Mouse (Mus musculus): ENCODE data around the gene Ptk7. TPM values are rescaled to one million over a fixed set of nuclear protein-coding genes. Genes with fewer than 3 reads are reported as not detected.

The Ptk7 gene
- polyA plus RNA-seq (2011; ENCODE audit: insufficient read depth, insufficient read length, low replicate concordance, missing spikeins), result 0.68 and 3.9 TPM in 2 replicates

GRCm38 (mm10) chr17:46628791-46629684, at the start of gene Ptk7:
Gene Ptk7 (minus strand): TSS chr17:46629504.
- Histone ChIP-seq H3K4me3 (replicated peaks; ENCODE audit: control insufficient read depth, low read depth, low read length) (peak within 1 kb of the TSS; percentile 2), H3K27ac (ENCODE audit: control insufficient read depth, insufficient read depth, low read depth, low read length, poor library complexity) (no peak within 1 kb of the TSS), H3K4me1 (ENCODE audit: control insufficient read depth, insufficient read depth, low read length) (no peaks in the 10 kb centered on the region; the same call in 1 of the 2 replicates)
- TF ChIP-seq POLR2A (IDR thresholded peaks at IDR 0.05; ENCODE audit: borderline replicate concordance, control insufficient read depth, low read depth, low read length) (no peak), CTCF (IDR thresholded peaks at IDR 0.05; ENCODE audit: control insufficient read depth, insufficient read depth, low read length) (no peak)
- under 1% methylated on average over 84 of the region's 90 CpGs for WGBS

- WGBS, result 80% methylated on average over 9 of the region's 9 CpGs
- H3K4me3 ChIP-seq (replicated peaks; ENCODE audit: control insufficient read depth, low read depth, low read length), result no peak overlapping the region
- H3K27ac ChIP-seq (ENCODE audit: control insufficient read depth, insufficient read depth, low read depth, low read length, poor library complexity), result no peak overlapping the region
- TF ChIP-seq POLR2A (IDR thresholded peaks at IDR 0.05; ENCODE audit: borderline replicate concordance, control insufficient read depth, low read depth, low read length) (no peak), CTCF (IDR thresholded peaks at IDR 0.05; ENCODE audit: control insufficient read depth, insufficient read depth, low read length) (no peak)
- H3K4me1 ChIP-seq (ENCODE audit: control insufficient read depth, insufficient read depth, low read length), result peaks cover 6% of the 10 kb centered on the region
These were observed 49.6 kb upstream of the Ptk7 start for GRCm38 (mm10) chr17:46678911-46679310.

GRCm38 (mm10) chr17:46678416-46678815, 49.1 kb upstream of the Ptk7 start, which contains the start of gene Mea1:
Gene Mea1 (plus strand): TSS chr17:46678793.
- peaks cover 6% of the 10 kb centered on the region for H3K4me1 ChIP-seq (ENCODE audit: control insufficient read depth, insufficient read depth, low read length)
- TF ChIP-seq POLR2A (IDR thresholded peaks at IDR 0.05; ENCODE audit: borderline replicate concordance, control insufficient read depth, low read depth, low read length) (no peak), CTCF (IDR thresholded peaks at IDR 0.05; ENCODE audit: control insufficient read depth, insufficient read depth, low read length) (no peak)
- 84% methylated on average over 9 of the region's 9 CpGs for WGBS
- H3K4me3 ChIP-seq (replicated peaks; ENCODE audit: control insufficient read depth, low read depth, low read length), result no peak within 1 kb of the TSS
- no peak within 1 kb of the TSS for H3K27ac ChIP-seq (ENCODE audit: control insufficient read depth, insufficient read depth, low read depth, low read length, poor library complexity)

GRCm38 (mm10) chr17:46674530-46675283, 45.4 kb upstream of the Ptk7 start:
- Histone ChIP-seq H3K27ac (ENCODE audit: control insufficient read depth, insufficient read depth, low read depth, low read length, poor library complexity) (peak overlapping the region; percentile 63), H3K4me1 (ENCODE audit: control insufficient read depth, insufficient read depth, low read length) (peaks cover 1% of the 10 kb centered on the region; the same call in 1 of the 2 replicates), H3K4me3 (replicated peaks; ENCODE audit: control insufficient read depth, low read depth, low read length) (peak overlapping the region; percentile 79)
- TF ChIP-seq POLR2A (IDR thresholded peaks at IDR 0.05; ENCODE audit: borderline replicate concordance, control insufficient read depth, low read depth, low read length), result no peak
- no peak for TF ChIP-seq CTCF (IDR thresholded peaks at IDR 0.05; ENCODE audit: control insufficient read depth, insufficient read depth, low read length)
- 36% methylated on average over 15 of the region's 15 CpGs for WGBS

- Histone ChIP-seq H3K4me1 (ENCODE audit: control insufficient read depth, insufficient read depth, low read length) (peaks cover 1% of the 10 kb centered on the region; the same call in 1 of the 2 replicates), H3K27ac (ENCODE audit: control insufficient read depth, insufficient read depth, low read depth, low read length, poor library complexity) (peak within 1 kb of the TSS; percentile 63), H3K4me3 (replicated peaks; ENCODE audit: control insufficient read depth, low read depth, low read length) (peak within 1 kb of the TSS; percentile 79)
- TF ChIP-seq CTCF (IDR thresholded peaks at IDR 0.05; ENCODE audit: control insufficient read depth, insufficient read depth, low read length), result no peak
- peak; percentile 90 for TF ChIP-seq POLR2A (IDR thresholded peaks at IDR 0.05; ENCODE audit: borderline replicate concordance, control insufficient read depth, low read depth, low read length)
- WGBS, result under 1% methylated on average over 43 of the region's 43 CpGs
These were observed 44.7 kb upstream of the Ptk7 start, which contains the start of gene Rrp36 for GRCm38 (mm10) chr17:46673850-46674529. Gene Rrp36 (minus strand): TSS chr17:46674352.

GRCm38 (mm10) chr17:46669911-46670310, 40.6 kb upstream of the Ptk7 start:
- TF ChIP-seq POLR2A (IDR thresholded peaks at IDR 0.05; ENCODE audit: borderline replicate concordance, control insufficient read depth, low read depth, low read length), result no peak
- TF ChIP-seq CTCF (IDR thresholded peaks at IDR 0.05; ENCODE audit: control insufficient read depth, insufficient read depth, low read length), result no peak
- 93% methylated on average over 10 of the region's 10 CpGs for WGBS

GRCm38 (mm10) chr17:46667712-46668111, 38.4 kb upstream of the Ptk7 start:
- no peak overlapping the region for H3K27ac ChIP-seq (ENCODE audit: control insufficient read depth, insufficient read depth, low read depth, low read length, poor library complexity)
- no peak for TF ChIP-seq POLR2A (IDR thresholded peaks at IDR 0.05; ENCODE audit: borderline replicate concordance, control insufficient read depth, low read depth, low read length)
- no peak for TF ChIP-seq CTCF (IDR thresholded peaks at IDR 0.05; ENCODE audit: control insufficient read depth, insufficient read depth, low read length)
- WGBS, result 95% methylated on average over 16 of the region's 16 CpGs

More at GRCm38 (mm10) chr17:46669911-46670310, 40.6 kb upstream of the Ptk7 start:
- Histone ChIP-seq H3K4me1 (ENCODE audit: control insufficient read depth, insufficient read depth, low read length) (peaks cover 1% of the 10 kb centered on the region; the same call in 1 of the 2 replicates), H3K27ac (ENCODE audit: control insufficient read depth, insufficient read depth, low read depth, low read length, poor library complexity) (no peak overlapping the region), H3K4me3 (replicated peaks; ENCODE audit: control insufficient read depth, low read depth, low read length) (no peak overlapping the region)

More at GRCm38 (mm10) chr17:46667712-46668111, 38.4 kb upstream of the Ptk7 start:
- H3K4me3 ChIP-seq (replicated peaks; ENCODE audit: control insufficient read depth, low read depth, low read length), result no peak overlapping the region
- H3K4me1 ChIP-seq (ENCODE audit: control insufficient read depth, insufficient read depth, low read length), result no peaks in the 10 kb centered on the region
